Mouse (Mus musculus) limb, embryonic 11.5 days (tissue): ENCODE results near the gene Gfra1. TPM values are rescaled to one million over a fixed set of nuclear protein-coding genes. Genes with fewer than 3 reads are reported as not detected.
A peak's percentile ranks its signal among the peaks of the same experiment; 100 is the strongest.

Source experiments
- ATAC-seq: fragments of 200-750 bp; cut with Nextera tagmentation; 2 replicates; pipeline ENCODE4 v1.8.0; 2017; ENCODE audit warnings: low read depth; ENCODE audit not compliant: insufficient number of reproducible peaks, low FRiP score, low TSS enrichment
- DNase-seq: peaks from one replicate; pipeline ENCODE4 v3.0.0-alpha.2; 2015; ENCODE audit warnings: low spot score
- H3K27ac ChIP-seq: fragments of 300-500 bp; sonication (generic); replicated peaks from 2 replicates; pipeline ENCODE4 v1.5.1; 2014; ENCODE audit warnings: low read depth, mild to moderate bottlenecking, low read length
- H3K27me3 ChIP-seq: fragments of 300-500 bp; sonication (generic); 2 replicates; pipeline ENCODE4 v1.6.1; 2014; ENCODE audit warnings: mild to moderate bottlenecking, low read length, mixed read lengths; ENCODE audit not compliant: control insufficient read depth, insufficient read depth
- H3K36me3 ChIP-seq: fragments of 300-500 bp; sonication (generic); 2 replicates; pipeline ENCODE4 v1.6.1; 2014; ENCODE audit warnings: mild to moderate bottlenecking, low read length, moderate library complexity, mixed read lengths; ENCODE audit not compliant: control insufficient read depth, insufficient read depth
- H3K4me1 ChIP-seq: fragments of 300-500 bp; sonication (generic); 2 replicates; pipeline ENCODE4 v1.6.1; 2014; ENCODE audit warnings: low read length, mixed read lengths; ENCODE audit not compliant: control insufficient read depth, insufficient read depth
- H3K4me2 ChIP-seq: fragments of 300-500 bp; sonication (generic); 2 replicates; pipeline ENCODE4 v1.6.1; 2014; ENCODE audit warnings: low read depth, mild to moderate bottlenecking, moderate library complexity; ENCODE audit not compliant: severe bottlenecking
- H3K4me3 ChIP-seq: fragments of 300-500 bp; sonication (generic); 2 replicates; pipeline ENCODE4 v1.5.1; 2014; ENCODE audit warnings: low read depth, low read length
- H3K9ac ChIP-seq: fragments of 300-500 bp; sonication (generic); 2 replicates; pipeline ENCODE4 v1.6.1; 2014; ENCODE audit warnings: mild to moderate bottlenecking, low read length
- H3K9me3 ChIP-seq: fragments of 300-500 bp; sonication (generic); 2 replicates; pipeline ENCODE4 v1.6.1; 2016; ENCODE audit warnings: low read length; ENCODE audit not compliant: control insufficient read depth
- WGBS: fragments of 180-500 bp; shearing (Covaris S2); extraction: QIAGEN DNeasy Blood & Tissue Kit; methylation state at CpG from one replicate; pipeline ENCODE4 v1.1.7; 2014; 5-methylcytosine and 5-hydroxymethylcytosine counted together
- polyA plus RNA-seq: library from polyadenylated mRNA; unstranded; fragments of >200 nt; fragmentation: Nextera tagmentation; extraction: Ambion mirVana; gene quantifications from 2 replicates; pipeline ENCODE4 v1.2.1, GENCODE M21; 2014

The Gfra1 gene
- polyA plus RNA-seq, 1 experiment from 2014 or later = 5.6 TPM

DNA sequence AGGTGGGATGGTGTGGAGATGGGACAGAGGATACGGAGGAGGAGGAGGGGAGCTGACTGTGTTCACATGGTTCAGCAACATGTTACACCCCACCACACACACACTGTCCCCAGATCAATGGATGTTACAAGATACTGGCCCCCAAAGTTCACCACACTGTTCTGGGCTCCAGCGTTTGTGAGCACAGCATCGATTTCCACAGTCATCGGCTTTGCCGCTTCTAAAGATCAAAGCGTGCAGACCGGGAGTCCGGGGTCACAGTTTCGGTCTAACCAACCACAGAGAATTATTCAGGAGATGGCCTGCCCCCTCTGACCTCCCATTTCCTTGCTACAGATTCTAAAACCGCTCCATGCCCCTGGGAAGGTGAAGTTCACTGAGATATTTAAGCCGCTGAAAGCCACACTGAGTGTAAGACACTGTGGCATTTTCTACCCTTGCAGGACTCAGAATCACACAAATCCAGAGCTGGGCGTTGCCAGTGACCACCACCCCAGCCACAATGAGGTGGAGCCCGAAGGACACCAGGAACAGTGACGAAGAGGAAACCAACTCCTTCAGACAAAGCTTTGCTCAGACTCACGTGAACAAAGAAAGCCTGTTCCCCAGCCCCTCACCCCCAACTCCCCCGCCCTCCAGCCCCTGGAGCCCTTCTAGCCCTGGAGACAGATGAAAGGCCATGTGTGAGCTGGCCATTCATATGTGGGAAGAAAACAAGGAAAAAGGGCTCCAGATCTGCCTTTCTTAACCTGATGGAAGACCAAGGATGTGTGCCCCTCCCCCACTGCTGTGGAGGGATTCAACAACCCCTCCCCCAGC lies 59.7 kb downstream of the Gfra1 start:
- 61% methylated on average over 16 of the region's 16 CpGs for WGBS
- Histone ChIP-seq H3K27ac (peak overlapping the region; percentile 78), H3K9me3 (no peaks in the 10 kb centered on the region), H3K4me3 (no peak overlapping the region), H3K27me3 (no peaks in the 10 kb centered on the region), H3K36me3 (no peaks in the 10 kb centered on the region), H3K4me2 (no peak overlapping the region), H3K9ac (peak overlapping the region; percentile 39; the same call in 1 of the 2 replicates), H3K4me1 (peaks cover 16% of the 10 kb centered on the region)
- peak; percentile 62 for ATAC-seq
- DNase-seq = peak; percentile 53

- Histone ChIP-seq H3K36me3 (no peaks in the 10 kb centered on the region), H3K9me3 (no peaks in the 10 kb centered on the region), H3K4me3 (no peak overlapping the region), H3K4me1 (peaks cover 16% of the 10 kb centered on the region), H3K9ac (no peak overlapping the region), H3K27ac (no peak overlapping the region), H3K27me3 (no peaks in the 10 kb centered on the region), H3K4me2 (no peak overlapping the region)
- DNase-seq (no peak), ATAC-seq (no peak)
- WGBS = 90% methylated on average over 7 of the region's 7 CpGs
These were observed 62.6 kb downstream of the Gfra1 start for GRCm38 (mm10) chr19:58393121-58393520.

- Histone ChIP-seq H3K27ac (no peak overlapping the region), H3K4me3 (no peak overlapping the region), H3K9me3 (no peaks in the 10 kb centered on the region), H3K36me3 (no peaks in the 10 kb centered on the region), H3K4me2 (no peak overlapping the region), H3K4me1 (peaks cover 13% of the 10 kb centered on the region), H3K27me3 (no peaks in the 10 kb centered on the region), H3K9ac (no peak overlapping the region)
- no peak for ATAC-seq
- DNase-seq = no peak
- 86% methylated on average over 5 of the region's 5 CpGs for WGBS
These were observed 63.9 kb downstream of the Gfra1 start for GRCm38 (mm10) chr19:58391796-58392195.

GRCm38 (mm10) chr19:58389466-58389865 lies 66.2 kb downstream of the Gfra1 start:
- Histone ChIP-seq H3K4me3 (no peak overlapping the region), H3K4me2 (no peak overlapping the region), H3K4me1 (no peaks in the 10 kb centered on the region), H3K27ac (no peak overlapping the region), H3K36me3 (no peaks in the 10 kb centered on the region), H3K9me3 (no peaks in the 10 kb centered on the region), H3K27me3 (no peaks in the 10 kb centered on the region), H3K9ac (no peak overlapping the region)
- DNase-seq = no peak
- ATAC-seq = no peak
- 96% methylated on average over 8 of the region's 8 CpGs for WGBS

GRCm38 (mm10) chr19:58388851-58389447 lies 66.8 kb downstream of the Gfra1 start:
- Histone ChIP-seq H3K9ac (no peak overlapping the region), H3K4me2 (no peak overlapping the region), H3K36me3 (no peaks in the 10 kb centered on the region), H3K27me3 (no peaks in the 10 kb centered on the region), H3K27ac (no peak overlapping the region), H3K4me3 (no peak overlapping the region), H3K9me3 (no peaks in the 10 kb centered on the region), H3K4me1 (no peaks in the 10 kb centered on the region)
- 93% methylated on average over 18 of the region's 18 CpGs for WGBS
- DNase-seq = no peak
- no peak for ATAC-seq

GRCm38 (mm10) chr19:58383273-58383672 lies 72.4 kb downstream of the Gfra1 start:
- Histone ChIP-seq H3K4me2 (no peak overlapping the region), H3K9ac (no peak overlapping the region), H3K36me3 (no peaks in the 10 kb centered on the region), H3K9me3 (no peaks in the 10 kb centered on the region), H3K4me3 (no peak overlapping the region), H3K27ac (no peak overlapping the region), H3K4me1 (no peaks in the 10 kb centered on the region), H3K27me3 (no peaks in the 10 kb centered on the region)
- no peak for DNase-seq
- ATAC-seq = no peak
- WGBS = 67% methylated on average over 3 of the region's 3 CpGs

GRCm38 (mm10) chr19:58382535-58382934 lies 73.2 kb downstream of the Gfra1 start:
- 94% methylated on average over 7 of the region's 7 CpGs for WGBS
- Histone ChIP-seq H3K9me3 (no peaks in the 10 kb centered on the region), H3K27ac (no peak overlapping the region), H3K9ac (no peak overlapping the region), H3K4me1 (no peaks in the 10 kb centered on the region), H3K27me3 (no peaks in the 10 kb centered on the region), H3K4me3 (no peak overlapping the region), H3K4me2 (no peak overlapping the region), H3K36me3 (no peaks in the 10 kb centered on the region)
- no peak for ATAC-seq
- DNase-seq = no peak

GRCm38 (mm10) chr19:58377969-58378368 lies 77.7 kb downstream of the Gfra1 start:
- Histone ChIP-seq H3K36me3 (no peaks in the 10 kb centered on the region), H3K27ac (no peak overlapping the region), H3K4me2 (no peak overlapping the region), H3K27me3 (no peaks in the 10 kb centered on the region), H3K4me1 (no peaks in the 10 kb centered on the region; the same call in 1 of the 2 replicates), H3K4me3 (no peak overlapping the region), H3K9ac (no peak overlapping the region), H3K9me3 (no peaks in the 10 kb centered on the region)
- DNase-seq (no peak), ATAC-seq (no peak)
- WGBS = 82% methylated on average over 8 of the region's 8 CpGs
